Mouse (Mus musculus) forebrain, embryonic 14.5 days (tissue): Measurements from ENCODE around the gene Tmem184b. TPM values are rescaled to one million over a fixed set of nuclear protein-coding genes. Genes with fewer than 3 reads are reported as not detected.

Experiments
- ATAC-seq: fragments of 200-750 bp; cut with Nextera tagmentation; 2 replicates; pipeline ENCODE4 v1.8.0; 2017; ENCODE audit warnings: mild to moderate bottlenecking, moderate library complexity
- DNase-seq: peaks from one replicate; pipeline ENCODE4 v3.0.0-alpha.2; 2015; ENCODE audit warnings: low spot score
- H3K27ac ChIP-seq: fragments of 300-500 bp; sonication (generic); 2 replicates; pipeline ENCODE4 v1.5.1; 2014; ENCODE audit warnings: low read depth, mild to moderate bottlenecking, control low read depth, low read length, moderate library complexity
- H3K27me3 ChIP-seq: fragments of 300-500 bp; sonication (generic); replicated peaks from 2 replicates; pipeline ENCODE4 v1.6.1; 2014; ENCODE audit warnings: low read length, control low read depth, mixed read lengths; ENCODE audit not compliant: control insufficient read depth, insufficient read depth
- H3K36me3 ChIP-seq: fragments of 300-500 bp; sonication (generic); 2 replicates; pipeline ENCODE4 v1.6.1; 2014; ENCODE audit warnings: low read length, control low read depth; ENCODE audit not compliant: control insufficient read depth, insufficient read depth
- H3K4me1 ChIP-seq: fragments of 300-500 bp; sonication (generic); 2 replicates; pipeline ENCODE4 v1.6.1; 2014; ENCODE audit warnings: antibody characterized with exemption, low read length, control low read depth; ENCODE audit not compliant: control insufficient read depth, insufficient read depth
- H3K4me2 ChIP-seq: fragments of 300-500 bp; sonication (generic); 2 replicates; pipeline ENCODE4 v1.6.1; 2014; ENCODE audit warnings: mild to moderate bottlenecking, control low read depth, low read length
- H3K4me3 ChIP-seq: fragments of 300-500 bp; sonication (generic); 2 replicates; pipeline ENCODE4 v1.5.1; 2014; ENCODE audit warnings: low read depth, low read length, control low read depth
- H3K9ac ChIP-seq: fragments of 300-500 bp; sonication (generic); 2 replicates; pipeline ENCODE4 v1.6.1; 2014; ENCODE audit warnings: mild to moderate bottlenecking, low read length, control low read depth, moderate library complexity
- H3K9me3 ChIP-seq: fragments of 300-500 bp; sonication (generic); replicated peaks from 2 replicates; pipeline ENCODE4 v1.6.1; 2016; ENCODE audit warnings: low read length, control low read depth, mixed read lengths; ENCODE audit not compliant: control insufficient read depth
- WGBS: fragments of 180-500 bp; shearing (Covaris S2); extraction: QIAGEN DNeasy Blood & Tissue Kit; methylation state at CpG from one replicate; pipeline ENCODE4 v1.1.7; 2014; 5-methylcytosine and 5-hydroxymethylcytosine counted together
- polyA plus RNA-seq: library from polyadenylated mRNA; unstranded; fragments of >200 nt; fragmentation: Nextera tagmentation; extraction: Ambion mirVana; gene quantifications from 2 replicates; pipeline ENCODE4 v1.2.1, GENCODE M21; 2014

Tmem184b gene
- polyA plus RNA-seq, 1 experiment from 2014 or later = 20.3 TPM

DNA sequence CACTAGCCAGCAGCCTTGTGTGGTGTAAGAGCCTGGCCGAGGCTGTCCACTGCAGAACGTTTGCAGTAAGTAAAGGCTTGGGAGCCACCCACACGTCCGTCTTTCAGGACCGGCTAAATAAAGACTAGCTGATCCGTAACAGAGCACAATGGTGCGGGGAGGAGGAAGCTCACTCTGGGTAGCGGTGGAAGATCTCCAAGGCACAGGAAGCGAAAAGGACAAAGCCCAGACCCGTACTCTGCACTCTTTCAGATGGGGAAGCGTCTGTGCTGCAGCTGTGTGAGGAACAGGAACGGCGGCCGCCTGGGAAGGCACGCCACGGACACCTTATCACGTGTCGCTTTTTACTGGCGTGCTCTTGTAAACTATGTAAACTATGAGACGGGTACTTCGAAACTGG is 29.5 kb upstream of the Tmem184b start:
- Histone ChIP-seq H3K4me2 (no peak overlapping the region), H3K27me3 (no peaks in the 10 kb centered on the region), H3K9me3 (no peaks in the 10 kb centered on the region), H3K9ac (no peak overlapping the region; the same call in 1 of the 2 replicates), H3K4me3 (no peak overlapping the region), H3K27ac (peak overlapping the region; percentile 1; the same call in 1 of the 2 replicates), H3K4me1 (no peaks in the 10 kb centered on the region), H3K36me3 (peaks cover 99% of the 10 kb centered on the region)
- WGBS = 52% methylated on average over 21 of the region's 21 CpGs
- no peak for ATAC-seq
- DNase-seq = peak; percentile 21

- H3K4me1 ChIP-seq = no peaks in the 10 kb centered on the region
- H3K27me3 ChIP-seq = no peaks in the 10 kb centered on the region
- 91% methylated on average over 11 of the region's 11 CpGs for WGBS
- ATAC-seq (no peak), DNase-seq (no peak)
- no peak overlapping the region for H3K4me2 ChIP-seq
- H3K4me3 ChIP-seq = no peak overlapping the region
- no peak overlapping the region for H3K27ac ChIP-seq
- H3K36me3 ChIP-seq = peaks cover 99% of the 10 kb centered on the region
- H3K9ac ChIP-seq = no peak overlapping the region
- H3K9me3 ChIP-seq = no peaks in the 10 kb centered on the region
Measured at GRCm38 (mm10) chr15:79432328-79432727, 29.0 kb upstream of the Tmem184b start.

DNA sequence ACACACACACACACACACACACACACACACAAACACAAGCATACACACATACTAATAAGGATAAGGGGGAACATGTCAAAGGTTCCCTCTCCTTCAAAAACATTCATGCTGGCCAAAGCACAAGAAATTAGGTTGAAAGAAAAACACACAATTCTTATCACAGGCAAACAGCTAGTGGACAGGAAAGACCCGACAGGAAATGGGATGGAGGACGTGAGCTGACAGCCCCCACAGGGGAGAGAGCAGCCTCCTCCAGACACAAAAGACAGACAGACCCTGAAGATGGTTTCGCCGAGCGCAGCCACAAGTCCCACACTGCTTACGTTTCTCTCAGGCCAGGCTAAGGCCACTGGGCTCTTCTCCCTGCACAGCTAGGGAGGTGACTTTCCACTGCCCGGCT is 28.6 kb upstream of the Tmem184b start:
- no peaks in the 10 kb centered on the region for H3K9me3 ChIP-seq
- H3K27ac ChIP-seq = no peak overlapping the region
- no peak overlapping the region for H3K4me2 ChIP-seq
- no peak for DNase-seq
- WGBS = 86% methylated on average over 7 of the region's 7 CpGs
- H3K4me3 ChIP-seq = no peak overlapping the region
- H3K9ac ChIP-seq = no peak overlapping the region
- peaks cover 99% of the 10 kb centered on the region for H3K36me3 ChIP-seq
- no peaks in the 10 kb centered on the region for H3K4me1 ChIP-seq
- ATAC-seq = no peak
- no peaks in the 10 kb centered on the region for H3K27me3 ChIP-seq

DNA sequence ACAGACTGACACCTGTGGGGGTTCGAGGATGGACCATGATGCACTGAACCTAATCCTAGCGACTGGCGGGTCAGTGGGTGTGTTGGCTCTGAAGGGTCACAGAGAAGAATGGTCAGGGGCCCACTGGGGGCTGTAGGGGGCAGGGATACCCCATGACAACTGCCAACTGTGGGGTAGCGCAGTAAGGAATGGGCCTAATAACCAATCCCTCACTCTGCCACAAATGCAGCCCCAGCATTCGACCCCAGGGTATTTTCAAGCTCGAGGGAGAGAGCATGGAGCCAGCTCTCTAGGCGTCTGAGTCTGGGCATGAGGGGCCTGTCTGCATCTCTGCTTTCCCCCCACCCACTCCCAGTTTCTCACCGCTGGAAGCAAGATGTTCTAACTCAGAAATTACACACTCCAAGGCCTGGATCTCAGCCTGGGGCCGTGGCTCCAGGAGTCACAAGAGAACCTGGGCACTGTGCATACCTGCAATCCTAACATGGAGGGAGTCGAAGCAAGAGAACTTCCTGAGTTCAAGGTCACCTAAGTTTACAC is 27.2 kb upstream of the Tmem184b start:
- WGBS = 84% methylated on average over 10 of the region's 10 CpGs
- peaks cover 99% of the 10 kb centered on the region for H3K36me3 ChIP-seq

DNA sequence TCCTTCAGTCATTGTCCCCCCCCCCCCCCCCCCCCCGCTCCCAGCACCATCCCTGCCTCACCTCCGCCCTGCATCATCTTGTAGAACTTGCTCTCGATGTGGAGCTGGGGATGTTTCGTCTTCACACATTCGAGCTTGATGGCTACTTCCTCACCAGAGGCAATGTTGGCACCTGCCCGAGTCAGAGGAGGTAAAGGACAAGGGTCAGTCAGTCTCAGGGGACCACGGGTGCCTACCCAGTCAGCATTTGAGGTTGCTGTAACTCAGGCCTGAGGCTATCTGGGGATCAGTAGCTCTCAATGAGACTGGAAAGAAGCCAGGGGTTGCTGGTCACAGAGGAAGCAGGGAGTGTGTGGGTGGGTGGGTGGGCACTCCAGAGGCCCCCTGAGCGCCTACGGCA is 26.6 kb upstream of the Tmem184b start:
- no peak for DNase-seq
- Histone ChIP-seq H3K27me3 (no peaks in the 10 kb centered on the region), H3K36me3 (peaks cover 99% of the 10 kb centered on the region), H3K27ac (no peak overlapping the region), H3K4me3 (no peak overlapping the region), H3K9me3 (no peaks in the 10 kb centered on the region), H3K4me1 (no peaks in the 10 kb centered on the region), H3K9ac (no peak overlapping the region), H3K4me2 (no peak overlapping the region)
- no peak for ATAC-seq
- 91% methylated on average over 8 of the region's 9 CpGs for WGBS

More for the DNA sequence above, 27.2 kb upstream of the Tmem184b start:
- Histone ChIP-seq H3K27me3 (no peaks in the 10 kb centered on the region), H3K9me3 (no peaks in the 10 kb centered on the region), H3K4me1 (no peaks in the 10 kb centered on the region), H3K4me2 (no peak overlapping the region), H3K27ac (no peak overlapping the region), H3K9ac (no peak overlapping the region), H3K4me3 (no peak overlapping the region)
- DNase-seq (no peak), ATAC-seq (no peak)

DNA sequence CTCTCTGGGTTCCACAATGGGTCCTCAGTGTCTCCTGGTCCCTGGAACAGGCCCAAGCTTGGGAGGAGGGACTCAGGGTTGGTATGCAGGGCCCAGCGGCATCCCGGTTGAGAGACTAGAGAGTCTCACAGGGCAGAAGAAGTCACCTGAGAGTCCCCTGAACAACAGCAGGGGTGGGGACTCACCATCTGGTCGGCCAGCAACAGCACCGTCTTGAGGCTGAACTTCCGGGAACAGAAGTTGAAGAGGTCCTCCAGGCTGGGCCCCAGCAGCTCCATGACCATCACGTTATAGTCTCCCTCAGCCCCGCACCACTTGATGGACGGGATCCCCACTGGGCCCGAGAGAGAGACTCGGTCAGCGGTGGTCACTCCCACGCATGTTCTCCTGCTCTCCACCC is 26.2 kb upstream of the Tmem184b start:
- no peaks in the 10 kb centered on the region for H3K4me1 ChIP-seq
- H3K9me3 ChIP-seq = no peaks in the 10 kb centered on the region
- no peaks in the 10 kb centered on the region for H3K27me3 ChIP-seq
- no peak overlapping the region for H3K27ac ChIP-seq
- 86% methylated on average over 12 of the region's 12 CpGs for WGBS
- no peak overlapping the region for H3K4me3 ChIP-seq
- no peak overlapping the region for H3K9ac ChIP-seq
- no peak overlapping the region for H3K4me2 ChIP-seq
- DNase-seq (no peak), ATAC-seq (no peak)
- peaks cover 99% of the 10 kb centered on the region for H3K36me3 ChIP-seq

DNA sequence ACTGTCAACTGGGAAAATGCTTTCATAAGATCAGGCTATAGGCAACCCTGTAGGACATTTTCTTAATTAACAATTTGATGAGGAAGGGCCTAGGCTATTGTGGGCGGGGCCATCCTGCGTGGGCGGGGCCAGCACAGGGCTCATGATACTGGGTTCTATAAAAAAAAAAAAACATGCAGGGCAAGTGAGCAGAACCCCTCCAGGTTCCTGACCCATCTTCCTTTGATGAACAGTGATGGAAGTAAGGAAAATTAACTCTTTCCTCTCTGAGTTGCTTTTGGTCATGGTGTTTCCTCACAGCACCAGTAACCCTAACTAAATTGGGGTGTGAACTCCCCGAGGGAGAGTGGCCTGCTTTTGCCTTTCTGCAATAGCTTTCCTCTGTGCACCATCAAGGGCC is 25.2 kb upstream of the Tmem184b start:
- Histone ChIP-seq H3K4me1 (no peaks in the 10 kb centered on the region), H3K4me3 (no peak overlapping the region), H3K36me3 (peaks cover 99% of the 10 kb centered on the region), H3K9me3 (no peaks in the 10 kb centered on the region), H3K9ac (no peak overlapping the region), H3K27me3 (no peaks in the 10 kb centered on the region), H3K4me2 (no peak overlapping the region), H3K27ac (no peak overlapping the region)
- ATAC-seq (no peak), DNase-seq (no peak)
- WGBS = 79% methylated on average over 4 of the region's 4 CpGs

DNA sequence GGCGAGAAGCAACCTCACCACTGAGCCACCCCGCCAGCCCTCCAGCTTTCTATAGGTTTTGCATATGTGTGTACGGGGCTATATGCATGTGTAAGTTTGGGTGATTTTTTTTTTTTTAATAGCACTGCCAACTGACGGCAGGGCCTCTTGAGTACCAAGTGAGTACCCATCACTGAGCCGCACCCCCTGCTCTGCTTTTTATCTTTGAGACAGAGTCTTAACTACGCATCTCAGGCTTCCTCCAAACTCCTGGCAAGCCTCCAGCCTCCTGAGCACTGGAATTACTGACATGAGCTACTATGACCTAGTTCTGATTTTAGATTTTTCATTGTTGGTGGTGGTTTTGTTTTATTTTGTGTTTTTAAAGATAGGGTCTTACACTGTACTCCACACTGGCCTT is 24.1 kb upstream of the Tmem184b start:
- H3K27ac ChIP-seq = no peak overlapping the region
- H3K27me3 ChIP-seq = no peaks in the 10 kb centered on the region
- H3K9me3 ChIP-seq = no peaks in the 10 kb centered on the region
- no peak overlapping the region for H3K9ac ChIP-seq
- H3K4me1 ChIP-seq = no peaks in the 10 kb centered on the region
- no peak overlapping the region for H3K4me2 ChIP-seq
- no peak for ATAC-seq
- DNase-seq = no peak
- peaks cover 99% of the 10 kb centered on the region for H3K36me3 ChIP-seq
- no peak overlapping the region for H3K4me3 ChIP-seq
- 78% methylated on average over 6 of the region's 6 CpGs for WGBS

DNA sequence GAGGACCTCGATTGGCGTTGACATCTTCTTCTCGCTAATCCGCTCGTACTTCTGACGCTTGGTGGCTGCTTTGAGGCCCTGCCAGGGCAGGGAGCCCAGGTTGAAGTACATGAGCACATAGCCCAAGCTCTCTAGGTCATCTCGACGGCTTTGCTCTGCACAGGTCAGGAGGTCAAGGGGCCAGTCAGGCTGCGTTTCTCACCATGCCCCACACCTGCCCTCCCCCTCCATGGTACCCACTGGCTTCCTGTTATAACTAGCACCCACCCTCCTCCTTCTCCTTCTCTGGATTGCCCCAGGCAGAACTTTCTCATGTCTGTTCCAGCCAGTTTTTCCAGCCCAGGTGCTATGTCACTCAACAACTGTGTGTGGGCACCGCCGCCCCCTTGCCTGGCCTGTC is 22.1 kb upstream of the Tmem184b start:
- Histone ChIP-seq H3K36me3 (peaks cover 99% of the 10 kb centered on the region), H3K9ac (no peak overlapping the region), H3K4me1 (no peaks in the 10 kb centered on the region), H3K4me2 (no peak overlapping the region), H3K27ac (no peak overlapping the region), H3K9me3 (no peaks in the 10 kb centered on the region), H3K27me3 (no peaks in the 10 kb centered on the region), H3K4me3 (no peak overlapping the region)
- ATAC-seq = no peak
- no peak for DNase-seq
- WGBS = 85% methylated on average over 11 of the region's 11 CpGs
